Mouse (Mus musculus) midbrain, postnatal 0 days (tissue): ENCODE measurements at regions not wholly inside any gene's neighbourhood (a gene's known extent, or its start where the extent isn't known, plus 50 kb on each side); places are given as distances from the start of the nearest gene placed in this dataset.

ENCODE experiments used
- ATAC-seq: fragments of 200-750 bp; cut with Nextera tagmentation; 2 replicates; pipeline ENCODE4 v1.8.0; 2017; ENCODE audit warnings: moderate number of reproducible peaks, mild to moderate bottlenecking, moderate TSS enrichment, moderate library complexity; ENCODE audit not compliant: low FRiP score
- DNase-seq: peaks from one replicate; pipeline ENCODE4 v3.0.0-alpha.2; 2015; ENCODE audit warnings: low spot score
- H3K27ac ChIP-seq: fragments of 300-500 bp; sonication (generic); 2 replicates; pipeline ENCODE4 v1.5.1; 2014; ENCODE audit warnings: low read depth, mild to moderate bottlenecking, low read length, mixed read lengths
- H3K27me3 ChIP-seq: fragments of 300-500 bp; sonication (generic); 2 replicates; pipeline ENCODE4 v1.6.1; 2014; ENCODE audit warnings: low read length, control low read depth, mixed read lengths; ENCODE audit not compliant: insufficient read depth
- H3K36me3 ChIP-seq: fragments of 300-500 bp; sonication (generic); 2 replicates; pipeline ENCODE4 v1.6.1; 2014; ENCODE audit warnings: low read length, control low read depth, mixed read lengths; ENCODE audit not compliant: insufficient read depth
- H3K4me1 ChIP-seq: fragments of 300-500 bp; sonication (generic); 2 replicates; pipeline ENCODE4 v1.6.1; 2014; ENCODE audit warnings: mild to moderate bottlenecking, control low read depth, antibody characterized with exemption, low read length, mixed read lengths; ENCODE audit not compliant: insufficient read depth
- H3K4me2 ChIP-seq: fragments of 300-500 bp; sonication (generic); 2 replicates; pipeline ENCODE4 v1.6.1; 2014; ENCODE audit warnings: low read depth, mild to moderate bottlenecking, low read length, mixed read lengths; ENCODE audit not compliant: poor library complexity, severe bottlenecking
- H3K4me3 ChIP-seq: fragments of 300-500 bp; sonication (generic); 2 replicates; pipeline ENCODE4 v1.5.1; 2014; ENCODE audit warnings: low read depth, mild to moderate bottlenecking, low read length, moderate library complexity
- H3K9ac ChIP-seq: fragments of 300-500 bp; sonication (generic); replicated peaks from 2 replicates; pipeline ENCODE4 v1.6.1; 2014; ENCODE audit warnings: mild to moderate bottlenecking, low read length, moderate library complexity, mixed read lengths; ENCODE audit not compliant: poor library complexity, severe bottlenecking
- H3K9me3 ChIP-seq: fragments of 300-500 bp; sonication (generic); 2 replicates; pipeline ENCODE4 v1.6.1; 2016; ENCODE audit warnings: low read length, control low read depth
- CTCF ChIP-seq: IDR thresholded peaks from 2 replicates; pipeline ENCODE4 v1.5.1; 2016; ENCODE audit warnings: antibody characterized with exemption, mild to moderate bottlenecking
- WGBS: fragments of 180-500 bp; shearing (Covaris S2); extraction: QIAGEN DNeasy Blood & Tissue Kit; methylation state at CpG from one replicate; pipeline ENCODE4 v1.1.7; 2014; 5-methylcytosine and 5-hydroxymethylcytosine counted together

DNA sequence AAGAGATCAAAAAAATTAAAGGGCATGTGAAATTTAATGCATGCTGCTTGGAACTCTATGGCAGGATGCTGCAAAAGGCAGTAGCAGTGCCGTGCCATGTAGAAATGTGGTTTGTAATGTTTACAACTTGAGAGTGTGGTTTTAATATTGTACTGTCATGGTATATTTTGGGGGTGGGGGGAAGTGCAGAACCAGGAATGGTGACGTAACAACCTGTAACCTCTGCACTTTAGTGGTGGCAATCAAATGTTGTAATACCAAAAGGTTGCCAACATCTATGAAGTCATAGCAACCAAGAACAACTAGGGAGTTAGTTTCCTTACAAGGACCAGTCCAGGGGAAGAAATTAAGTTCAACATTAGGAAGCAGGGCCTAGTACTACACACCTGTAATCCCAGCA, 198.1 kb upstream of the Tbl1xr1 start:
- 78% methylated on average over 2 of the region's 2 CpGs for WGBS
- no peak overlapping the region for H3K4me3 ChIP-seq
- no peaks in the 10 kb centered on the region for H3K27me3 ChIP-seq
- no peak for ATAC-seq
- no peaks in the 10 kb centered on the region for H3K4me1 ChIP-seq
- H3K9me3 ChIP-seq, result no peaks in the 10 kb centered on the region
- no peak for DNase-seq
- H3K4me2 ChIP-seq, result no peak overlapping the region
- no peaks in the 10 kb centered on the region for H3K36me3 ChIP-seq
- no peak overlapping the region for H3K27ac ChIP-seq
- TF ChIP-seq CTCF, result no peak
- H3K9ac ChIP-seq, result no peak overlapping the region

- no peak overlapping the region for H3K27ac ChIP-seq
- no peaks in the 10 kb centered on the region for H3K4me1 ChIP-seq
- no peak overlapping the region for H3K4me2 ChIP-seq
- H3K9ac ChIP-seq, result no peak overlapping the region
- DNase-seq, result no peak
- H3K9me3 ChIP-seq, result no peaks in the 10 kb centered on the region
- WGBS, result 79% methylated on average over 3 of the region's 3 CpGs
- H3K4me3 ChIP-seq, result no peak overlapping the region
- ATAC-seq, result no peak
- no peaks in the 10 kb centered on the region for H3K27me3 ChIP-seq
- H3K36me3 ChIP-seq, result no peaks in the 10 kb centered on the region
- TF ChIP-seq CTCF, result no peak
Measured at GRCm38 (mm10) chr3:21884216-21884615, 192.2 kb upstream of the Tbl1xr1 start.

DNA sequence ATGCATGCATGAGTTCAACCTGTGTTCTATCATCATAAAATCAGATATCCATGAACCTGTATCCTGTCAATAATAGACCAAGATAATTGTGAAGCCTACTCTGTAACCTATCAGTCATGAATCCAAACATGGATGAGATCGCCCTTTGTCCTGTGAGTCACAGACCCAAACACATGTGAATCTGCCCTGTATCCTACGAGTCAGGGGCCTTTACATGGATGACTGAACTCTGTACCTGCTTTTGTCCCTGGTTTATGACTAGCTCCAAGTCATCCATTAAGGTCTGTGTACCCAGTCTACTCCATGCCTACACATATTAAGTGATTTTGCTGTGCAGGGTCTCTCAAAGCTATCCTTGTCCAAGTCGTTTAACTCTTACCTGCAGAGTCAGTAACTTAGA, 187.7 kb upstream of the Tbl1xr1 start:
- TF ChIP-seq CTCF, result no peak
- ATAC-seq, result no peak
- H3K27me3 ChIP-seq, result no peaks in the 10 kb centered on the region
- H3K9me3 ChIP-seq, result no peaks in the 10 kb centered on the region
- DNase-seq, result no peak
- no peak overlapping the region for H3K4me2 ChIP-seq
- H3K4me1 ChIP-seq, result peaks cover 5% of the 10 kb centered on the region; the same call in 1 of the 2 replicates
- no peaks in the 10 kb centered on the region for H3K36me3 ChIP-seq
- WGBS, result 94% methylated on average over 3 of the region's 3 CpGs
- H3K4me3 ChIP-seq, result no peak overlapping the region
- no peak overlapping the region for H3K9ac ChIP-seq
- H3K27ac ChIP-seq, result no peak overlapping the region

- Histone ChIP-seq H3K4me2 (no peak overlapping the region), H3K4me3 (no peak overlapping the region), H3K9ac (no peak overlapping the region), H3K9me3 (no peaks in the 10 kb centered on the region), H3K27me3 (no peaks in the 10 kb centered on the region), H3K27ac (no peak overlapping the region), H3K36me3 (no peaks in the 10 kb centered on the region), H3K4me1 (peaks cover 5% of the 10 kb centered on the region; the same call in 1 of the 2 replicates)
- 7% methylated on average over 7 of the region's 7 CpGs for WGBS
- no peak for TF ChIP-seq CTCF
- DNase-seq (peak; percentile 39), ATAC-seq (no peak)
Measured at GRCm38 (mm10) chr3:21891819-21892480, 184.5 kb upstream of the Tbl1xr1 start.

DNA sequence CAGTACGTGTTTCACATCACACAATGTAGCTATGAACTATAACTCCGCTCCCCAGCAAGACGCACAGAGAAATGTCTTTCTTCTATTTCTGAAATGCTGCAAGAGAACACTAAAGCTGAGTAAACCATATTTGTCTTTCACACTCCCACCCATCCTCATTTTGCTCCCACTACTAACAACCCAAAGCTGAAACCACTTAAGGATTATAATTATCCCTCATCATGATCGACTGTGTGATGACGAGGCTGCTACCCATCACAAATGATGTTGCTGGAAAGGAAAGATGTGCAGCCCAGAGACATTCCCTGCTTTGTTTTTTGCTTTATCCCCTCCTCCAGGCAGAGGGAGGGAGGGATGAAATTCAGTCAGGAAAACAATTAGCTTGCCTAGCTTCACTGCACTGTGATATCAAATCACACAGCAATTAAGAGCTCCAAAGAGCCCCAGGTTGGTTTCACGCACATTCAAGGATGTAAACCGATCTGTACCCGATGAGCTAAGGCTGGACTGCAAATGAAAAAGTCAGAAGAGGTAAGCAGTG, 183.5 kb upstream of the Tbl1xr1 start:
- Histone ChIP-seq H3K36me3 (no peaks in the 10 kb centered on the region), H3K4me1 (peaks cover 5% of the 10 kb centered on the region; the same call in 1 of the 2 replicates), H3K4me3 (no peak overlapping the region), H3K27ac (peak overlapping the region; percentile 55; the same call in 1 of the 2 replicates), H3K27me3 (no peaks in the 10 kb centered on the region), H3K9ac (0 out of 2 replicates have a peak overlapping the region, but pooled peaks have one; percentile 19), H3K4me2 (no peak overlapping the region), H3K9me3 (no peaks in the 10 kb centered on the region)
- ATAC-seq (0 out of 2 replicates have a peak, but pooled peaks have one; percentile 34), DNase-seq (peak; percentile 35)
- TF ChIP-seq CTCF, result no peak
- 26% methylated on average over 8 of the region's 8 CpGs for WGBS

GRCm38 (mm10) chr3:21895551-21895950, 180.9 kb upstream of the Tbl1xr1 start:
- Histone ChIP-seq H3K4me2 (no peak overlapping the region), H3K9me3 (no peaks in the 10 kb centered on the region), H3K9ac (no peak overlapping the region), H3K4me1 (peaks cover 5% of the 10 kb centered on the region; the same call in 1 of the 2 replicates), H3K36me3 (no peaks in the 10 kb centered on the region), H3K27me3 (no peaks in the 10 kb centered on the region), H3K27ac (no peak overlapping the region), H3K4me3 (no peak overlapping the region)
- no peak for ATAC-seq
- WGBS, result 92% methylated on average over 2 of the region's 2 CpGs
- no peak for TF ChIP-seq CTCF
- DNase-seq, result no peak
